Mouse (Mus musculus) C2C12 (cell line): ENCODE results near the gene Pnpla3.

ENCODE experiments used
- CTCF ChIP-seq: IDR thresholded peaks from one replicate; pipeline ENCODE4 v1.5.1; 2011; ENCODE audit not compliant: control insufficient read depth, insufficient read depth, insufficient read length
- MYOD1 ChIP-seq: IDR thresholded peaks from one replicate; pipeline ENCODE4 v1.6.1; 2011; ENCODE audit warnings: low read depth; ENCODE audit not compliant: control insufficient read depth, insufficient read length

DNA sequence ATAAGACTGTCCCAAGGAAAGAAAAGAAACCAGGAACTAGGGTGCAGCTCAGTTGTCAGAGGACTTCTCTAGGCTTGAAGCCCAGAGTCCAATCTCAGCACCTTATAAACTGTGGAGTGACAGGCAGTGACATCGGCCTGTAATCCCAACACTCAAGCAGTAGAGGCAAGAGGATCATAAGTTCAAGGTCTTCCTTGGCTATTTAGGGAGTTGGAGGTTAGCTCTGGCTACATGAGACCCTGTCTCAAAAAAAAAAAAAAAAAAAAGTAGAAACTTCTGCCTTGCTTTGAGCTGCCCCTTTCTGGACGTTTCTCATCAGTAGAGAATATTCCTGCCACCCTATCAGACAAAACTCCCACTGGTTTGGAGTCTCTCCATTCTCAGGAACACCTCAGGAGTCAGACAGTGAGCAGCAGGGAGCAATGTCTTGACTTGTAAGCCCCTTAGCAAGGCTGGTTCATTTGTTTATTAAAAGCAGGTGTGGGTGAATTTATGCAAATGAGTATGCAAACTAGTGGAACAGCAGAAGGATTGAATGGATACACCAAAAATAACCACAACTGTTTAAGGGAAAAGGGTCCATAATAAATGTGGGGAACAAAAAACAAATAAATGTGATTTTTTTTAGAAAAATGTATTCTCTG is 21.4 kb downstream of the Pnpla3 start:
- TF ChIP-seq CTCF (no peak), MYOD1 (no peak)
